Mouse (Mus musculus): Measurements from ENCODE around the gene Ddx43.

Gene Ddx43

GRCm38 (mm10) chr9:78442579-78443392 lies 47.2 kb downstream of the Ddx43 start, which contains the start of gene Cgas:
Gene Cgas, minus strand, starts transcription at chr9:78443237.
- peak in 1 of 2 experiments; percentile 21 for DNase-seq (ENCODE audit: low spot score in 2 of 2)

DNA sequence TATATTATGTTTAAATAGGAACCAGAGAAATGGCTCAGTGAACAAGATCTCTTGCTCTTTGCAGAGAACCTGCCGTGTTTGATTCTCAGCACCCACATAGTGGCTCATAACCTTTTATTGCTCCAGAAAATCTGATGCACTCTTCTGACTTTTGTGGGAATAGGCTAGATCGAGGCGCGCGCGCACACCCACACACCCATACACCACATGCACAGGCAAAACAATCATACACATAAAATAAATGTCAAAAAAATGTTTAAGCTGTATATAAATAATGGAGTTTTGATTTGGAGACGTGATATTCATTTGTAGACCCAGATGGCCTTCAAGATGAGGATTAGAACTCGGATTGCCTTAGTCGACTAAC lies 52.0 kb downstream of the Ddx43 start:
- no peak for DNase-seq (ENCODE audit: low spot score in 2 of 2)

- peak; percentile 75 to 83 for DNase-seq (ENCODE audit: low spot score in 2 of 2)
Observed at GRCm38 (mm10) chr9:78447973-78448873, 52.6 kb downstream of the Ddx43 start, which contains the start of the genes Mto1 and Gm17324. Gene Mto1, plus strand, starts transcription at chr9:78448208. Gene Gm17324, minus strand, starts transcription at chr9:78448786.

- no peak for DNase-seq (ENCODE audit: low spot score in 2 of 2)
Observed at GRCm38 (mm10) chr9:78450404-78450803, 54.8 kb downstream of the Ddx43 start.

- no peak for DNase-seq (ENCODE audit: low spot score in 2 of 2)
Observed at GRCm38 (mm10) chr9:78451382-78451781, 55.8 kb downstream of the Ddx43 start.

- DNase-seq (ENCODE audit: low spot score in 2 of 2), result no peak
Observed at GRCm38 (mm10) chr9:78457026-78457425, 61.4 kb downstream of the Ddx43 start.

DNA sequence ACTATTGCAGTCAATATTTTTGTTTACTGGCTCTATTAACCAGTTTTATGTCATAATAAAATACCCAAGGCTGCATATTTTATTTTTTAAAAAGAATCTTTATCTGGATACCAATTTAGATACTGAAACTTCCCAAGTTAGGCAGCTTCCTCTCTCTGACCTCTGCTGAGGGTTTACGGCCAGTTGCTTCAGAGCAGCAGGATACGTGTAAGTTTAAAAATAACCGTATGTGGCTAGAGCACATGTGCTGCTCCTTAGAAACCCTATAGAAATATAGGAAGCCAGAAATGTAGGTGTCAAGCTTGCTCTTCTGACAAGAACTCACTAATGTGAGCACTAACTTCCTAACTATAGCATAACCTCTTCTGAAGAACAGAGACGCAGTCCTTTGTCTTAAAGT lies 67.8 kb downstream of the Ddx43 start:
- DNase-seq (ENCODE audit: low spot score in 2 of 2), result no peak

DNA sequence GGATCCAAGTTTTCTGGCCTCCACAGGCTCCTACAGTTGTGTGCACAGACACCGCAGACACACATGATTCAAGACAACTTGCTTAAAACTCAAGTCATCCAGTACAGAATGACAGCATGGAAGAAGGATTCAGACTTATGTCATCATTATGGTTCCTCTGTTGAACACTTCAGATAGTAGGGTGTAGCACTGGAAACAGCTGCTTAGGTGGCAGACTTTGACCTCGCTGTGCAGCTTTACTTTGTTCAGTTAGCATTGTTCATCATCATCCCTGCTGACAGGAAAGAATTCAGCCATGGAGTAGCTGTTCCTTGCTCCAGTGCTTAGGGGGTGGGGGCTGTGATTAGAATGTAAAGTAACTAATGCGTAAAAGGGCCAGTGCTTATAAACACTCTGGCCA lies 70.1 kb downstream of the Ddx43 start:
- no peak for DNase-seq (ENCODE audit: low spot score in 2 of 2)
